8 mouse cellular contexts compared by ENCODE assay signal in genomic region chr16:56037138-56038010, GRCm38 (mm10). TPM values are rescaled to one million over a fixed set of nuclear protein-coding genes. Genes with fewer than 3 reads are reported as not detected.
A peak's percentile ranks its signal among the peaks of the same experiment; 100 is the strongest.
DNase-seq lines count a peak whose midpoint lies in the region; ATAC-seq lines count a peak whose summit lies in the region.

Trmt10c (minus strand) TSS chr16:56037819.

- H3K36me3 ChIP-seq in heart, embryonic 14.5 days (ENCODE audit: control insufficient read depth, insufficient read depth, low read length): peaks cover 28% of the 10 kb centered on the region
- H3K36me3 ChIP-seq in liver, embryonic 12.5 days: peaks cover 34% of the 10 kb centered on the region
- 0 out of 2 replicates have a peak, but pooled peaks cover 2% of the 10 kb centered on the region for H3K36me3 ChIP-seq in splenic B cell, adult 2 months (ENCODE audit: control insufficient read depth, insufficient read depth, low read length, poor library complexity, severe bottlenecking)

- peaks cover 0 to 8% of the 10 kb centered on the region in 2 experiments; a peak in 3 of 4 replicates for H3K4me1 ChIP-seq in heart, embryonic 14.5 days (ENCODE audit: control insufficient read depth in 2 of 2, insufficient read depth in 2 of 2, low read length in 2 of 2)
- peaks cover 25% of the 10 kb centered on the region for H3K4me1 ChIP-seq in liver, embryonic 12.5 days

- H3K9me3 ChIP-seq in heart, embryonic 14.5 days (ENCODE audit: control insufficient read depth, low read length): no peaks in the 10 kb centered on the region
- no peaks in the 10 kb centered on the region for H3K9me3 ChIP-seq in liver, embryonic 12.5 days (replicated peaks)

- H3K27ac ChIP-seq in heart, embryonic 14.5 days (replicated peaks in 1 of 2; ENCODE audit: control insufficient read depth in 1 of 2, insufficient read depth in 1 of 2, low read depth in 2 of 2, low read length in 2 of 2): peak within 1 kb of the TSS; percentile 82 to 88
- peak within 1 kb of the TSS; percentile 87 for H3K27ac ChIP-seq in liver, embryonic 12.5 days

- no peaks in the 10 kb centered on the region for H3K27me3 ChIP-seq in heart, embryonic 14.5 days (ENCODE audit: control insufficient read depth, insufficient read depth, low read length)
- no peaks in the 10 kb centered on the region for H3K27me3 ChIP-seq in liver, embryonic 12.5 days (replicated peaks)
- H3K27me3 ChIP-seq in splenic B cell, adult 2 months (ENCODE audit: control insufficient read depth, insufficient read depth, low read length, poor library complexity, severe bottlenecking): no peaks in the 10 kb centered on the region

- WGBS in heart, embryonic 14.5 days: under 1% methylated on average over 52 of the region's 63 CpGs
- under 1% methylated on average over 63 of the region's 63 CpGs for WGBS in liver, embryonic 12.5 days (ENCODE audit: insufficient replicate concordance)

- H3K4me2 ChIP-seq in heart, embryonic 14.5 days (ENCODE audit: low read length): peak within 1 kb of the TSS; percentile 82
- H3K4me2 ChIP-seq in liver, embryonic 12.5 days: peak within 1 kb of the TSS; percentile 82

- H3K9ac ChIP-seq in heart, embryonic 14.5 days (ENCODE audit: low read length): peak within 1 kb of the TSS; percentile 86
- H3K9ac ChIP-seq in liver, embryonic 12.5 days: peak within 1 kb of the TSS; percentile 85

- peak; percentile 98 for ATAC-seq in heart, embryonic 14.5 days (ENCODE audit: insufficient number of reproducible peaks, insufficient read depth, low FRiP score, low read depth)
- ATAC-seq in liver, embryonic 12.5 days: peak; percentile 99

- H3K4me3 ChIP-seq in heart, embryonic 14.5 days (ENCODE audit: control insufficient read depth in 1 of 2, insufficient read depth in 1 of 2, low read depth in 1 of 2, low read length in 2 of 2): peak within 1 kb of the TSS; percentile 71 to 89
- H3K4me3 ChIP-seq in liver, embryonic 12.5 days: peak within 1 kb of the TSS; percentile 89

- DNase-seq in CD8-positive naive resting alpha-beta T cell, adult 2 months (ENCODE audit: low read depth in 2 of 2, low spot score in 2 of 2): peak; percentile 83 to 86
- peak; percentile 82 for DNase-seq in c-Kit-negative CD71-positive TER-119-positive erythroid progenitor cells, embryonic 14.5 days (ENCODE audit: low read depth, low spot score)
- peak; percentile 69 for DNase-seq in fibroblast of lung, adult 2 months (ENCODE audit: low read depth)
- peak; percentile 97 for DNase-seq in kidney, postnatal 10 days
- DNase-seq in naive thymus-derived CD4-positive, alpha-beta T cell, adult 2 months (ENCODE audit: low read depth): peak; percentile 92
- DNase-seq in splenic B cell, adult 2 months (ENCODE audit: low read depth, low spot score): peak; percentile 95

RNA-seq across cellular contexts. Expression of gene Trmt10c, which starts in this region (rescaled TPM):
- polyA plus RNA-seq in heart, embryonic 14.5 days (2014; fragmentation: Nextera tagmentation; extraction: Ambion mirVana): 19.7 and 21.1 TPM in 2 replicates
- 23.1 and 24.1 TPM in 2 replicates for polyA plus RNA-seq in liver, embryonic 12.5 days (2016; fragmentation: Nextera tagmentation; extraction: Ambion mirVana)

Comparison
In these comparisons a context has a peak if more than half of its experiments do, and no peak if none do; other contexts are left out.
1. Peak in every context shown above with its lines: DNase-seq, ATAC-seq, H3K4me3 ChIP-seq and H3K27ac ChIP-seq.